Mouse (Mus musculus): ENCODE measurements around the gene Hvcn1. TPM values are rescaled to one million over a fixed set of nuclear protein-coding genes. Genes with fewer than 3 reads are reported as not detected.

Hvcn1 gene
- total and polyA plus RNA-seq, 2 experiments: 1.5 to 1.7 TPM

DNA sequence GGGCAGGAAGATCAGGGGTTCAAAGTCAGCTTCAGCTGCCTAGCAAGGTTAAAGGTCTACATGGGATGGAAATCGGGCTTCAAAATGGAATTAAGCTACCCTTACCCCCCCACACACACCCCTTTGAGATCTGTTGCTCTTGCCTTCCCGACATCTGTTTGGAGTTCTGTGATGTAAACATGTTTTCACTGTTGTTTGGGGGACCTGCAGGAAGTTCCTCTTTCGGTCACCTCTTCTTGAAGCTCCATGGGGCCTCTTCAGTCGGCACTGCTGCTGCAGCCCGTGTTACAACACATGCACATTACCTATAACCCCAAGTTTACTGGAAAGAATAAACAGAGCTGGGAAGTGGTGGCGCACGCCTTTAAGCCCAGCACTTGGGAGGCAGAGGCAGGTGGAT, 60.5 kb downstream of the Hvcn1 start:
- 76% methylated on average over 7 of the region's 7 CpGs for WGBS
- Histone ChIP-seq H3K4me3 (ENCODE audit: insufficient read depth, low read depth, low read length) (no peak overlapping the region), H3K27ac (replicated peaks; ENCODE audit: insufficient read depth, low read depth, low read length) (no peak overlapping the region)

DNA sequence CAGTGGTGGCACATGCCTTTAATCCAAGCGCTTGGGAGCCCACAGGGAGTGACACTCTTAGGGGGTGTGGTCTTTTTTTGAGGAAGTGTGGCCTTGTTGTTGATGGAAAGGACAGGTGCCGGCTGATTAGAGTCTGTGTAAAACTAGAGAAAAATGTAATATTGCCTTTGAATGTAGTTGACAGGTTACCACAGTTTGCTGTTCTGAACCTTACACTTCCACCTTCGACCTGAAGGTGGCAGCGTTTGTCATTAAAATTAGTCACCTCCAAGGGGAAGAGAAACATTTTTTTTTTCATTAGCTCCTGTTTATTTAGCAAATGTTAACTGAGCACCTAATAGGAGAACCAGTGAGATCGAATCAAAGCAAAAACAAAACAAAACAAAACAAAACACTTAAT, 61.3 kb downstream of the Hvcn1 start:
- H3K4me1 ChIP-seq (ENCODE audit: control insufficient read depth, insufficient read depth, low read length): no peaks in the 10 kb centered on the region
- H3K79me2 ChIP-seq (ENCODE audit: control insufficient read depth, insufficient read depth, low read length): peaks cover 4% of the 10 kb centered on the region; the same call in 1 of the 2 replicates
- no peak overlapping the region for H3K9ac ChIP-seq (ENCODE audit: low read depth, low read length)
- DNase-seq (ENCODE audit: extremely low read depth, low read depth, low spot score): peak; percentile 70
- TF ChIP-seq POLR2A (IDR thresholded peaks at IDR 0.05; ENCODE audit: extremely low read depth, insufficient read depth, low read length): no peak
- TF ChIP-seq CTCF (IDR thresholded peaks at IDR 0.05; ENCODE audit: low read depth, low read length): peak; percentile 46; the same call in 1 of the 2 replicates
- 18% methylated on average over 5 of the region's 5 CpGs for WGBS
- no peak overlapping the region for H3K27ac ChIP-seq (replicated peaks; ENCODE audit: insufficient read depth, low read depth, low read length)
- no peak overlapping the region for H3K4me3 ChIP-seq (ENCODE audit: insufficient read depth, low read depth, low read length)
- H3K27me3 ChIP-seq (ENCODE audit: control insufficient read depth, insufficient read depth, low read length): no peaks in the 10 kb centered on the region
- H3K36me3 ChIP-seq (ENCODE audit: control insufficient read depth, insufficient read depth, low read length): no peaks in the 10 kb centered on the region

More for the DNA sequence above, 60.5 kb downstream of the Hvcn1 start:
- Histone ChIP-seq H3K27me3 (ENCODE audit: control insufficient read depth, insufficient read depth, low read length) (no peaks in the 10 kb centered on the region), H3K9ac (ENCODE audit: low read depth, low read length) (no peak overlapping the region), H3K4me1 (ENCODE audit: control insufficient read depth, insufficient read depth, low read length) (no peaks in the 10 kb centered on the region), H3K36me3 (ENCODE audit: control insufficient read depth, insufficient read depth, low read length) (no peaks in the 10 kb centered on the region), H3K79me2 (ENCODE audit: control insufficient read depth, insufficient read depth, low read length) (peaks cover 4% of the 10 kb centered on the region; the same call in 1 of the 2 replicates)
- no peak for DNase-seq (ENCODE audit: extremely low read depth, low read depth, low spot score)
- TF ChIP-seq POLR2A (IDR thresholded peaks at IDR 0.05; ENCODE audit: extremely low read depth, insufficient read depth, low read length) (no peak), CTCF (IDR thresholded peaks at IDR 0.05; ENCODE audit: low read depth, low read length) (no peak)

DNA sequence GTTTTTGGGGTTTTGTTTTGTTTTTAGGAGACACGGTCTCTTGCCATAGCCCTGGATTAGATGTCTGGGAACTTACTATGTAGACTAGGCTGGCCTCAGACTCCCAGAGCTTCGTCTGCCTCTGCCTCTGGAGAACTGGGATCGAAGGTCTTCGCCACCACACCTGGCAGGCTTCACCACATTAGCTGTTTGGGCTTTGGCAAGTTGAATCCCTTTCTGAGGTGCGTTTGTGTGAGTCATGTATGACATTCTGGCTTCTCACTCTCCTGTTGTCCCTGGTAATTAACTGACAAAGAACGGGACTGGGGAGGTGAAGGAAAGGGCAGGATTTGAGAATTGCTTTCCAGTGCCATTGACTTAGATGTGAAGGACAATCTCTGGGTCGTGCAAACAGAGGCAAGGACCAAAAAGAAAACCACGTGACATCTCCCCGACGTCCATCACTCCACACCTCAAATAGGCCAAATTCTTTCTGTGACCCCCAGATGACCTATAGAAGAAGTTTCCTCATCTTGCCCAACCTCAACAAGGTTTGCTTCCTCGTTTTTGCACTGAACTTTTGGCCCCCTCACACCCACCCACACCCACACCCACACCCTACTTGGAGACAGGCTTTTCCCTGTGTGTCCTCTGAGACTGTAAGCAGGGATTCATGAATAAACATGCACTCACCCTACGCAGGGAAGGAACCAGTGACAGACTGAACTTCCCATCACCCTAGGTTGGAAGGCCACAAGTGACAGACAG, 62.4 kb downstream of the Hvcn1 start:
- no peaks in the 10 kb centered on the region for H3K4me1 ChIP-seq (ENCODE audit: control insufficient read depth, insufficient read depth, low read length)
- peak; percentile 68 for DNase-seq (ENCODE audit: extremely low read depth, low read depth, low spot score)
- no peaks in the 10 kb centered on the region for H3K36me3 ChIP-seq (ENCODE audit: control insufficient read depth, insufficient read depth, low read length)
- H3K27me3 ChIP-seq (ENCODE audit: control insufficient read depth, insufficient read depth, low read length): no peaks in the 10 kb centered on the region
- H3K27ac ChIP-seq (replicated peaks; ENCODE audit: insufficient read depth, low read depth, low read length): no peak overlapping the region
- peaks cover 2% of the 10 kb centered on the region; the same call in 1 of the 2 replicates for H3K79me2 ChIP-seq (ENCODE audit: control insufficient read depth, insufficient read depth, low read length)
- no peak overlapping the region for H3K9ac ChIP-seq (ENCODE audit: low read depth, low read length)
- TF ChIP-seq CTCF (IDR thresholded peaks at IDR 0.05; ENCODE audit: low read depth, low read length): no peak
- no peak for TF ChIP-seq POLR2A (IDR thresholded peaks at IDR 0.05; ENCODE audit: extremely low read depth, insufficient read depth, low read length)
- H3K4me3 ChIP-seq (ENCODE audit: insufficient read depth, low read depth, low read length): no peak overlapping the region
- WGBS: 32% methylated on average over 12 of the region's 12 CpGs

DNA sequence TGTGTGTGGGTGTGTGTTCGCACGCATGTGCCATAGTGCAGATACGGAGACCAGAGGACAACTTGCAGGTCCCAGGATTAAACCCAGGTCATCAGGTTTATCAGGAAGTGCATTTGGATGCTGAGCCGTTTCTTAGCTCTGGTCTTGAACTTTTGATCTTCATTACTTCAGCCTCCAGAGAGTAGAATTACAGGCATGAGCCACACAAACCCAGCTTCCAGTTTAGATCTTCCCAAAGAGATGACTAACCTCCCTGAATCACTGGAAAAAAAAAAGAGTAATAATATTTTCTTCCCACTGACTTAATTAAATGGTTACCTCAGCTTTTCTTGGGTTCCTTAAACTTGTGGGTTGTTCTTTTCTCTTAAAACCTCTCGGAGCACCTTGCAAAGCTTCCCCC, 66.2 kb downstream of the Hvcn1 start:
- 84% methylated on average over 5 of the region's 5 CpGs for WGBS
- no peak for DNase-seq (ENCODE audit: extremely low read depth, low read depth, low spot score)
- Histone ChIP-seq H3K4me3 (ENCODE audit: insufficient read depth, low read depth, low read length) (no peak overlapping the region), H3K27ac (replicated peaks; ENCODE audit: insufficient read depth, low read depth, low read length) (no peak overlapping the region), H3K27me3 (ENCODE audit: control insufficient read depth, insufficient read depth, low read length) (no peaks in the 10 kb centered on the region), H3K79me2 (ENCODE audit: control insufficient read depth, insufficient read depth, low read length) (no peaks in the 10 kb centered on the region), H3K9ac (ENCODE audit: low read depth, low read length) (no peak overlapping the region), H3K4me1 (ENCODE audit: control insufficient read depth, insufficient read depth, low read length) (peaks cover 8% of the 10 kb centered on the region), H3K36me3 (ENCODE audit: control insufficient read depth, insufficient read depth, low read length) (no peaks in the 10 kb centered on the region)
- TF ChIP-seq CTCF (IDR thresholded peaks at IDR 0.05; ENCODE audit: low read depth, low read length) (no peak), POLR2A (IDR thresholded peaks at IDR 0.05; ENCODE audit: extremely low read depth, insufficient read depth, low read length) (no peak)

DNA sequence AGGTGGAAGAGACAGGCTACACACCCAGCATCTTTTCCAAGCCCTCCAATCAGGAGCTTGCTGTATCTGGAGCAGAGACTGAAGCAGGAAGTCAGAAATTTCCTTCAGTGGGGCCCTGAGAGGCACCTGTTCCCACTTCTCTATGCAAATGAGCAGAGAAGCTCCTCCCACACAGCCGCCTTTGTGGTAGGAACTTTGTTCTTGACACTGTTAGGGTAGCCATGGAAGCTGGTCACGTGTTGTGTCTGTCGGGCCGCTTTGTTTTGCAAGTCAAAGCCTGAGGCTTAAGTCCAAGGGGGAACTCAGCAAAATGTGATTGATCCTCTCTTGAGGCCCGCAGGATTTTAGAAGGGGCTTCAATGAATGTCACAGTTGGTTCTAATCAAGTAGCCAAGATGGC, 68.2 kb downstream of the Hvcn1 start:
- Histone ChIP-seq H3K79me2 (ENCODE audit: control insufficient read depth, insufficient read depth, low read length) (no peaks in the 10 kb centered on the region), H3K36me3 (ENCODE audit: control insufficient read depth, insufficient read depth, low read length) (no peaks in the 10 kb centered on the region), H3K27ac (replicated peaks; ENCODE audit: insufficient read depth, low read depth, low read length) (0 out of 2 replicates have a peak overlapping the region, but pooled peaks have one; percentile 19), H3K27me3 (ENCODE audit: control insufficient read depth, insufficient read depth, low read length) (no peaks in the 10 kb centered on the region), H3K4me1 (ENCODE audit: control insufficient read depth, insufficient read depth, low read length) (peaks cover 8% of the 10 kb centered on the region), H3K4me3 (ENCODE audit: insufficient read depth, low read depth, low read length) (no peak overlapping the region), H3K9ac (ENCODE audit: low read depth, low read length) (no peak overlapping the region)
- DNase-seq (ENCODE audit: extremely low read depth, low read depth, low spot score): peak; percentile 91
- WGBS: 7% methylated on average over 5 of the region's 5 CpGs
- no peak for TF ChIP-seq CTCF (IDR thresholded peaks at IDR 0.05; ENCODE audit: low read depth, low read length)
- no peak for TF ChIP-seq POLR2A (IDR thresholded peaks at IDR 0.05; ENCODE audit: extremely low read depth, insufficient read depth, low read length)

DNA sequence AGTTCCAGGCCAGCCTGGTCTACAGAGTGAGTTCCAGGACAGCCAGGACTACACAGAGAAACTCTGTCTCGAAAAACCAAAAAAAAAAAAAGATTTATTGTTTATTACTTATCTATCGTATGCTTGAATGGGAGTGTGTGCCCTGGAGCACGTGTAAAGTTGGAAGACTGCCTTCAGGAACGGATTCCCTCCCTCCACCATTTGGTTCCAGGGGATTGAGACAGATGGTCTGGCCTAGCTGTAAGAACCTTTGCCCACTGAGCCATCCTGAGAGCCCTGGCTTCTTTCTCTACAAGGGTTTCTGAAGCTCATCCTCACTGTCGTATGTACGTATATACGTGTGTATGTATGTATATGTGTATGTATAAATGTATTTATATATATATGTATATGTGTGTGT, 72.3 kb downstream of the Hvcn1 start:
- no peaks in the 10 kb centered on the region for H3K79me2 ChIP-seq (ENCODE audit: control insufficient read depth, insufficient read depth, low read length)
- H3K36me3 ChIP-seq (ENCODE audit: control insufficient read depth, insufficient read depth, low read length): no peaks in the 10 kb centered on the region
- H3K9ac ChIP-seq (ENCODE audit: low read depth, low read length): no peak overlapping the region
- H3K27me3 ChIP-seq (ENCODE audit: control insufficient read depth, insufficient read depth, low read length): no peaks in the 10 kb centered on the region
- DNase-seq (ENCODE audit: extremely low read depth, low read depth, low spot score): no peak
- WGBS: 92% methylated on average over 7 of the region's 7 CpGs
- no peak overlapping the region for H3K27ac ChIP-seq (replicated peaks; ENCODE audit: insufficient read depth, low read depth, low read length)
- H3K4me3 ChIP-seq (ENCODE audit: insufficient read depth, low read depth, low read length): no peak overlapping the region
- TF ChIP-seq CTCF (IDR thresholded peaks at IDR 0.05; ENCODE audit: low read depth, low read length) (no peak), POLR2A (IDR thresholded peaks at IDR 0.05; ENCODE audit: extremely low read depth, insufficient read depth, low read length) (no peak)
- peaks cover 11% of the 10 kb centered on the region for H3K4me1 ChIP-seq (ENCODE audit: control insufficient read depth, insufficient read depth, low read length)

Data from liver, adult 2 months (tissue).